Mouse (Mus musculus) urinary bladder, adult 2 months (tissue): ENCODE data around the gene Htatsf1. TPM values are rescaled to one million over a fixed set of nuclear protein-coding genes. Genes with fewer than 3 reads are reported as not detected.

Experiments
- DNase-seq: peaks from one replicate; pipeline ENCODE4 v3.0.0; 2022; ENCODE audit warnings: low spot score
- polyA plus RNA-seq: library from polyadenylated mRNA; depleted of rRNA; stranded (reverse); fragments of >200 nt; gene quantifications from 2 replicates; pipeline ENCODE4 v1.2.3, GENCODE M21; 2012; rRNA removed

Gene Htatsf1
- polyA plus RNA-seq: 23.9 and 30.7 TPM in 2 replicates

- DNase-seq: peak; percentile 82
Observed at GRCm38 (mm10) chrX:57053174-57053992, at the start of gene Htatsf1. Gene Htatsf1 (plus strand): TSS chrX:57053583.

DNA sequence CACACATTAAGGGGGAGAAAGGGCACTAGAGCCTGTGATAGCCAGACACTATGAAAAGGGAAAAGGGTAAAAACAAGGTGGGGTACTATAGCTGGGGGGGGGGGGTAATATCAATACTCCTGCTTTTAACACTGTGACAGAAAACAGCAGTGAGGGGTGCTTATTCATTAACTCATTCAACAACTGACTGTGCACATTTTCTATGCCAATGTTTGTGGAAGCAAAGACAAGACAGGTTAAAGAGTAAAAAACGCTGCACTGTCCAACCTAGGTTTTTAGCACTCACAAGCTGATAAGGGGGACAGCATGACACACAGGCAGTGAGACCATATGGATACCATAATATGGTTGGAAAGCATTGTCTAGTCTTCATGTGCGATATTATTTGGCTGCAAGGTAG, 40.5 kb upstream of the Htatsf1 start:
- DNase-seq: no peak

- no peak for DNase-seq
Observed at GRCm38 (mm10) chrX:57042774-57043173, 10.6 kb upstream of the Htatsf1 start, which contains the start of gene Brs3. Gene Brs3 (plus strand): TSS chrX:57043074.

DNA sequence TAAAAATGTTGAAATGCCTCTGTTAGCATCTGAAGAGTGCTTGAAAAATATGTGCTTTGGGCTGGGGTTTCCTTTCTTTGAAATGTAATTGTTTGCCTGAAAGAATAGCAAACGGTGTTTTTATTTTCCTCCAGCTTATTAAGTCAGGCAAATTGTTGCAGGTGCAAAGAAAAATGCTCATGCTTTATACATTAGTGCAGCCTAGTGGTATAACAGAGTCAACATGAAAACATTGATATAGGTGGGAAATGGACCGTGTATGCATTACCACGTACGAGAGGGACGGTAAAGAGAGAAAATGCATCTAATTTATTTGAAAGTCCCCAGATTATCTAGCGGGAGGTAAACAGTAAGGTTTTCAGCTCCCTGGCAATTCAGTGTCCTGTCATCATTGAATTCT, 9.5 kb upstream of the Htatsf1 start:
- DNase-seq: no peak

DNA sequence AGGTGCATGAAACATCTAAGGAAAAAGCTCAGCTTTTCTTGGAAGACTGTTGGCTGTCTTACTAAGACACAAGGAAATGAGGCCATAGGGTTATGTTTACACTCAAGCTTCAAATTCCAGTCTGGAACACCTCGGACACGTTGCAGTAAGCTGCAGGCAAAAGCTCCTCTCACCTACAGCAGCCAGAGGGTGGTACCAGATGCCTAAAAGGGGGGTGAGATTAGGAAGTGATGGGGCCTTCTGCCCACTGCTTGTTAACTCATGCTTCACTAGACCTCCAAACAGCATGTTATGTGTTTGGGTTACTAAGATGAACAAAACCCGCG, 572 bp upstream of the Htatsf1 start:
- no peak for DNase-seq

- no peak for DNase-seq
Observed at GRCm38 (mm10) chrX:57053993-57054385, 606 bp downstream of the Htatsf1 start.

DNA sequence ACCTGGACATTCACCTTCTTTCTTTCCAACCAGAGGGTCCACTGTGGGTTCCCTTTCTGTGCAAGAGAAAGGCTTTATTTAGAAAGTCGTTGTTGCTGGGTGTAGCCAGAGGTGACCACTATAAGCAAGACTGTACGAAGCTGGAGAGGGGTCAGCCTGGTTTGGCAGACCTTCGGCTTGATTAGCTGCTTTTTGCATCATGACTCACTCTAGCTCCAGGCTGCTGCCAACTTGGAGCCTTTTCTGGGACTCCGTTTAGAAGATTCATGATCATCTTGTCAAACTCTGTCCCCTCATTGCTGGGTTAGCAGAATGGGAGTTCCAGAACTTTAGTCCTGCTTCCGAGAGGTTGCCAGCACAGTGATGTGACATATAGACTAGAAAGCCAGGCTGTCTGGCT, 28.1 kb downstream of the Htatsf1 start:
- no peak for DNase-seq

DNA sequence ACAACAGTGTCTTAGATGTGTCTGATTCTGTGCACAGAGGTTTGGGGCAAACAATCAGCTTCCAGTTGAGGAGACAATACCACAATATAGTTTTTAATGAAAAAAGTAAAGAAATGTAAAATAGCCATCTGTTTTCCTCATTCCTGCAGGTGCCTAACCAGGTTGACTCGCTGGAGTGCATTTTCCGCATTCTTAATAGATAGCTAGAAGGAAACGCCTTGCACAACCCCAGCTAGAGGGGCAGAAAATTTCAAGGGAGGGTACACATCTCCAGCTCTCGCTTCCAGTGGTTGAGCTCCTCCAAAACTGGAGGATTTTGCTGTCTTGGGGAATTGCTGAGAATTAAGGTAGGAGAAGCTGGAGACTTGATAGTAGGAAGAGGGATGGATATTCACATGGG, 34.4 kb downstream of the Htatsf1 start, which contains the start of gene Vgll1:
Vgll1 (plus strand) TSS at position 301 of the 400 bp plus-strand sequence.
- no peak for DNase-seq

GRCm38 (mm10) chrX:57103415-57103814, 50.0 kb downstream of the Htatsf1 start:
- no peak for DNase-seq

DNA sequence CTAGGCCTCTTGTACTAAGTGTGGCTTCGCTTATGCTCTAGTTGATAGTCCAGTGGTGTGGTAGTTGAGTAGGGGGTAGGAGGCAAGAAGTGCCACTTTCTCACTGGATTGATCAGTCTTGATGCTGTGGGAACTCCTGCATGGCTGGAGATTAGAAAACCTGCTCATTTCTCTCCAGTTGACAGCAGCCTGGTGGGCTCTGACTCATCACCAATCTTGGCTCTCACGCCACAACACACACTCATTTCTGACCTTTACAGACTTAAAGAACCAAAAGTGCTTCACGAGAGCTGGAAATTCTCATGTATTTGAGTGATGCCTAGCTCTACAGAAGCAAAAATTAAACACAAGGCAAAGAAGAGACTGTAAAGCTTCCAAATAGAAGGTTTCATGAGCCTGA, 53.6 kb downstream of the Htatsf1 start:
- no peak for DNase-seq

Other genes starting within 250 kb of the Htatsf1 start
- 0.37 and 0.55 TPM in 2 replicates for gene Map7d3, start 231.3 kb upstream of the Htatsf1 start, polyA plus RNA-seq
- gene Adgrg4, start 183.4 kb upstream of the Htatsf1 start, polyA plus RNA-seq: not detected in 2 replicates
- gene Brs3, start 10.5 kb upstream of the Htatsf1 start, polyA plus RNA-seq: not detected in 2 replicates
- gene Vgll1, start 34.5 kb downstream of the Htatsf1 start, polyA plus RNA-seq: 0.37 TPM in 2 replicates
- 0.10 and 0.12 TPM in 2 replicates for gene Cd40lg, start 158.6 kb downstream of the Htatsf1 start, polyA plus RNA-seq